Mouse (Mus musculus): ENCODE results near the gene Kif21a.

GRCm38 (mm10) chr15:91004726-91005125, 45.0 kb downstream of the Kif21a start:
- TF ChIP-seq NRF1 (IDR thresholded peaks at IDR 0.05; ENCODE audit: low read depth, low read length), result no peak
- no peak for TF ChIP-seq USF1 (IDR thresholded peaks at IDR 0.05; ENCODE audit: low read depth, low read length)
- TF ChIP-seq SMC3 (IDR thresholded peaks at IDR 0.05; ENCODE audit: low read depth, low read length), result no peak
- no peak for TF ChIP-seq CTCF (conservative IDR thresholded peaks at IDR 0.05 in 1 of 2, IDR thresholded peaks at IDR 0.05 in 1 of 2; ENCODE audit: low read depth in 2 of 2, low read length in 2 of 2)
- TF ChIP-seq EP300 (IDR thresholded peaks at IDR 0.05; ENCODE audit: low read length), result no peak
- TF ChIP-seq JUN (IDR thresholded peaks at IDR 0.05; ENCODE audit: insufficient read depth, low read depth, low read length), result no peak
- TF ChIP-seq TCF12 (IDR thresholded peaks at IDR 0.05; ENCODE audit: low read depth, low read length), result no peak
- TF ChIP-seq ELF1 (IDR thresholded peaks at IDR 0.05; ENCODE audit: low read depth, low read length), result no peak
- no peak for TF ChIP-seq CHD1 (IDR thresholded peaks at IDR 0.05; ENCODE audit: low read depth, low read length)
- TF ChIP-seq UBTF (IDR thresholded peaks at IDR 0.05; ENCODE audit: low read depth, low read length), result no peak
- no peak for TF ChIP-seq POLR2A (IDR thresholded peaks at IDR 0.05; ENCODE audit: low read depth, low read length)
- no peak for TF ChIP-seq BHLHE40 (IDR thresholded peaks at IDR 0.05; ENCODE audit: low read depth, low read length)
- no peak for TF ChIP-seq KAT2A (IDR thresholded peaks at IDR 0.05; ENCODE audit: insufficient replicate concordance, low read length)
- no peak for TF ChIP-seq SIN3A (IDR thresholded peaks at IDR 0.05; ENCODE audit: low read length)
